Mouse (Mus musculus) thymus, adult 2 months (tissue): Measurements from ENCODE around the gene Arl8b.

ENCODE experiments used
- CTCF ChIP-seq: fragments of 200-500 bp; IDR thresholded peaks from 2 replicates; pipeline ENCODE4 v1.5.1; 2012; ENCODE audit warnings: mild to moderate bottlenecking, control low read depth, low read length, moderate library complexity, borderline replicate concordance; ENCODE audit not compliant: control insufficient read depth, poor library complexity, insufficient read depth; ENCODE audit errors: extremely low read depth
- POLR2A ChIP-seq: fragments of 200-500 bp; IDR thresholded peaks from 2 replicates; pipeline ENCODE4 v1.6.1; 2012; ENCODE audit warnings: mild to moderate bottlenecking, low read length, control low read depth, moderate library complexity; ENCODE audit not compliant: control insufficient read depth, poor library complexity, insufficient read depth; ENCODE audit errors: extremely low read depth

- TF ChIP-seq POLR2A, result no peak
- no peak for TF ChIP-seq CTCF
Measured at GRCm38 (mm10) chr6:108751324-108751723, 31.6 kb upstream of the Arl8b start.
